Comparison of ENCODE assay signal across 21 mouse cellular contexts in genomic region chr13:78010176-78010575, GRCm38 (mm10). TPM values are rescaled to one million over a fixed set of nuclear protein-coding genes. Genes with fewer than 3 reads are reported as not detected.
A peak's percentile ranks its signal among the peaks of the same experiment; 100 is the strongest.
DNase-seq lines count a peak whose midpoint lies in the region; ATAC-seq lines count a peak whose summit lies in the region.
"Had no signal": no experiment of that assay in that cellular context is flagged by ENCODE, and none has a peak within 500 bp of the region (broad histone marks: within the 10 kb centered on the region; RNA-seq: fewer than 3 reads in every experiment).

No protein-coding gene starts in this region.

- peaks cover 4% of the 10 kb centered on the region for H3K4me1 ChIP-seq in forebrain, embryonic 13.5 days
- H3K4me1 ChIP-seq: heart, embryonic 15.5 days; hindbrain, embryonic 15.5 days had no signal

- peak; percentile 41 for DNase-seq in adrenal gland, adult 2 months
- DNase-seq in adrenal gland, adult 18-20 months (ENCODE audit: low spot score in 2 of 2) = no peak
- DNase-seq in NIH3T3 (ENCODE audit: low read depth) (peak; percentile 66), MN1 (ENCODE audit: low spot score) (no peak)
- DNase-seq in adrenal gland, postnatal 14 days = peak; percentile 14
- no peak for DNase-seq in gastrocnemius, postnatal 14 days
- DNase-seq: cerebellum, adult 2 months; cerebellum, postnatal 10 days; heart, adult 2 months; heart, postnatal 14 days; kidney, adult 8-10 months had no signal

- intact Hi-C loops in gastrocnemius, postnatal 14 days (cut with DNase I; ENCODE audit: low total_unique reads) = no loop called here

- WGBS in forebrain, embryonic 13.5 days = 94% methylated on average over 1 of the region's 1 CpGs

- H3K9me3 ChIP-seq in forebrain, embryonic 13.5 days (replicated peaks) = no peaks in the 10 kb centered on the region
- H3K9me3 ChIP-seq: embryonic facial prominence, embryonic 10.5 days; G1E; heart, embryonic 15.5 days; hindbrain, embryonic 15.5 days had no signal

- no peaks in the 10 kb centered on the region for H3K27me3 ChIP-seq in forebrain, embryonic 13.5 days
- H3K27me3 ChIP-seq: heart, embryonic 15.5 days; hindbrain, embryonic 15.5 days had no signal

- ATAC-seq in forebrain, embryonic 13.5 days = no peak
- ATAC-seq: CD4-positive, CD25-positive, alpha-beta regulatory T cell, adult 4 months; forebrain, embryonic 14.5 days; inflammation-experienced regulatory T-cells, adult 6 months; intestine, postnatal 0 days had no signal

- no peak overlapping the region for H3K4me3 ChIP-seq in forebrain, embryonic 13.5 days
- H3K4me3 ChIP-seq: embryonic facial prominence, embryonic 10.5 days; heart, adult 2 months; heart, embryonic 15.5 days; hindbrain, embryonic 15.5 days had no signal

- H3K27ac ChIP-seq in forebrain, embryonic 13.5 days = no peak overlapping the region
- H3K27ac ChIP-seq: embryonic facial prominence, embryonic 10.5 days; heart, adult 2 months; heart, embryonic 15.5 days; hindbrain, embryonic 15.5 days had no signal

- H3K36me3 ChIP-seq in forebrain, embryonic 13.5 days (ENCODE audit: poor library complexity, severe bottlenecking) = peaks cover 8% of the 10 kb centered on the region; the same call in 1 of the 2 replicates
- H3K36me3 ChIP-seq: embryonic facial prominence, embryonic 10.5 days; heart, embryonic 15.5 days; hindbrain, embryonic 15.5 days had no signal

- H3K4me2 ChIP-seq in forebrain, embryonic 13.5 days = no peak overlapping the region
- H3K4me2 ChIP-seq: heart, embryonic 11.5 days; heart, embryonic 15.5 days; hindbrain, embryonic 15.5 days had no signal

- no peak overlapping the region for H3K9ac ChIP-seq in forebrain, embryonic 13.5 days
- H3K9ac ChIP-seq: heart, embryonic 15.5 days; hindbrain, embryonic 15.5 days had no signal

RNA-seq across cellular contexts. Expression of gene Pou5f2, which starts 14.5 kb away (rescaled TPM):
- total RNA-seq in adrenal gland, adult 2 months (2021) = under 1 TPM; 0.69 to 0.86 TPM
- polyA plus RNA-seq in adrenal gland, adult 2 months (2012; rRNA removed) = 0.11 TPM in 1 of 2 replicates, not detected in the other
- under 1 TPM; 0.29 to 0.50 TPM for total RNA-seq in adrenal gland, adult 18-20 months (2021)
- 0.63 and 1.4 TPM in 2 replicates for total RNA-seq in adrenal gland, postnatal 14 days (2021)
- 2.1 and 2.4 TPM in 2 replicates for polyA plus RNA-seq in forebrain, embryonic 13.5 days (2015; fragmentation: Nextera tagmentation; extraction: Ambion mirVana)
- under 1 TPM; 0.14 to 0.60 TPM for total RNA-seq in gastrocnemius, postnatal 14 days (2021)
- polyA plus RNA-seq: heart, adult 2 months had no signal

Comparison
In these comparisons a context has a peak if more than half of its experiments do, and no peak if none do; other contexts are left out.
1. DNase-seq: peak in adrenal gland, adult 2 months (single experiment), NIH3T3 (single experiment) and adrenal gland, postnatal 14 days (single experiment); none in adrenal gland, adult 18-20 months (0 of 2), gastrocnemius, postnatal 14 days (single experiment) and MN1 (single experiment).